Mouse (Mus musculus) hindbrain, embryonic 11.5 days (tissue): ENCODE measurements around the gene Catsper4. TPM values are rescaled to one million over a fixed set of nuclear protein-coding genes. Genes with fewer than 3 reads are reported as not detected.

Experiments used
- ATAC-seq: fragments of 200-750 bp; cut with Nextera tagmentation; 2 replicates; pipeline ENCODE4 v1.8.0; 2017; ENCODE audit warnings: mild to moderate bottlenecking, moderate TSS enrichment, moderate library complexity; ENCODE audit not compliant: low FRiP score
- DNase-seq: peaks from one replicate; pipeline ENCODE4 v3.0.0-alpha.2; 2015; ENCODE audit warnings: low spot score
- H3K27ac ChIP-seq: fragments of 300-500 bp; sonication (generic); 2 replicates; pipeline ENCODE4 v1.5.1; 2014; ENCODE audit warnings: mild to moderate bottlenecking, low read depth, low read length
- H3K27me3 ChIP-seq: fragments of 300-500 bp; sonication (generic); 2 replicates; pipeline ENCODE4 v1.6.1; 2014; ENCODE audit warnings: mild to moderate bottlenecking, low read length, moderate library complexity, mixed read lengths; ENCODE audit not compliant: control insufficient read depth, insufficient read depth
- H3K36me3 ChIP-seq: fragments of 300-500 bp; sonication (generic); 2 replicates; pipeline ENCODE4 v1.6.1; 2014; ENCODE audit warnings: mild to moderate bottlenecking, low read length, moderate library complexity, mixed read lengths; ENCODE audit not compliant: control insufficient read depth, insufficient read depth
- H3K4me1 ChIP-seq: fragments of 300-500 bp; sonication (generic); replicated peaks from 2 replicates; pipeline ENCODE4 v1.6.1; 2014; ENCODE audit warnings: low read length, mixed read lengths; ENCODE audit not compliant: control insufficient read depth, insufficient read depth
- H3K4me2 ChIP-seq: fragments of 300-500 bp; sonication (generic); replicated peaks from 2 replicates; pipeline ENCODE4 v1.6.1; 2014; ENCODE audit warnings: mild to moderate bottlenecking, low read depth, low read length
- H3K4me3 ChIP-seq: fragments of 300-500 bp; sonication (generic); 2 replicates; pipeline ENCODE4 v1.5.1; 2014; ENCODE audit warnings: low read depth, low read length
- H3K9ac ChIP-seq: fragments of 300-500 bp; sonication (generic); 2 replicates; pipeline ENCODE4 v1.6.1; 2014; ENCODE audit warnings: low read depth, low read length
- H3K9me3 ChIP-seq: fragments of 300-500 bp; sonication (generic); 2 replicates; pipeline ENCODE4 v1.6.1; 2016; ENCODE audit warnings: low read length; ENCODE audit not compliant: control insufficient read depth
- WGBS: fragments of 180-500 bp; shearing (Covaris S2); extraction: QIAGEN DNeasy Blood & Tissue Kit; methylation state at CpG from one replicate; pipeline ENCODE4 v1.1.7; 2014; 5-methylcytosine and 5-hydroxymethylcytosine counted together
- polyA plus RNA-seq: library from polyadenylated mRNA; unstranded; fragments of >200 nt; fragmentation: Nextera tagmentation; extraction: Ambion mirVana; gene quantifications from 2 replicates; pipeline ENCODE4 v1.2.1, GENCODE M21; 2014

Catsper4 gene
- polyA plus RNA-seq, 1 experiment from 2014 or later = not detected

DNA sequence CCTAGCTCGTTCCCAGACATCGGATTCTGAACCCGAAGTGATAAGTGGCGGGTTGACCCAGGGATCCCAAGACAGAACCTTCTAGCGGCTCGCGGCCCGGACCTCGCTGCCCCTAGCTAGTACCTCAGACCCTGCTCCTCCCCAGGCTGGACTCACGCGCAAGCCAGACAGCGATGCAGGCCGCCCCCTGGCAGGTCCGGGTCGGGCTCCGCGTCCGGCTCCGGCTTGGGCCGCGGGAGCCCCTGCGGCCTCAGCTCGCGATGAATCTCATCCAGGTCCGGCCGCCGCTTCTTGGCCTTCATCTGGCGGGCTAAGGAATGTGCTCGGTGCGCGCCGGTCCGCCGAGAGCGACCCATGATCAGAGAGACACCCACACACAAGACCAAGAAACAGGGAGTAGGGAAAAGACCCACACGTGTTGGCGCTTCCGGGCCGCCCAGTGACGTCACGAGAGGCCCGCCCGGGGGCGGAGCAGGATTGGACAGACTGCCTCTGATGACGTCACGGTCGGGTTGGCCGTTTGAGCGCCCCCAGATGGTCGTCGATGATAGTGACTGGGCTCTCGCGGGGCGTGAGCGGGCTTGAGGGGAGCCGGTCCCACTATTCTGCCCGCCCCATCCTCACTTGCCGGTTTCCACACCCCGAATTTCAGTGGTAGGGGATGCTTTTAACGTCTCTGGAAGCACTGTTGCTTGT is 18.1 kb upstream of the Catsper4 start, which contains the start of gene Zfp593:
TSS of gene Zfp593 (minus strand) at position 445 of the 696 bp plus-strand sequence.
- DNase-seq = peak; percentile 97
- Histone ChIP-seq H3K4me1 (peaks cover 7% of the 10 kb centered on the region), H3K27me3 (peaks cover 18% of the 10 kb centered on the region), H3K27ac (peak within 1 kb of the TSS; percentile 30; the same call in 1 of the 2 replicates), H3K9ac (peak within 1 kb of the TSS; percentile 79), H3K9me3 (no peaks in the 10 kb centered on the region), H3K4me2 (peak within 1 kb of the TSS; percentile 95), H3K4me3 (peak within 1 kb of the TSS; percentile 84), H3K36me3 (no peaks in the 10 kb centered on the region)
- peak; percentile 64 for ATAC-seq
- WGBS = under 1% methylated on average over 60 of the region's 60 CpGs

GRCm38 (mm10) chr4:134243516-134244250 is 16.5 kb upstream of the Catsper4 start, which contains the start of gene E130218I03Rik:
E130218I03Rik (plus strand) TSS chr4:134243662.
- H3K9ac ChIP-seq = peak within 1 kb of the TSS; percentile 79; the same call in 1 of the 2 replicates

GRCm38 (mm10) chr4:134238686-134239085 is 11.5 kb upstream of the Catsper4 start:
- ATAC-seq (no peak), DNase-seq (peak; percentile 15)
- no peaks in the 10 kb centered on the region for H3K36me3 ChIP-seq
- H3K9me3 ChIP-seq = no peaks in the 10 kb centered on the region
- no peak overlapping the region for H3K27ac ChIP-seq
- 16% methylated on average over 10 of the region's 10 CpGs for WGBS
- no peak overlapping the region for H3K4me3 ChIP-seq
- H3K9ac ChIP-seq = no peak overlapping the region
- H3K4me1 ChIP-seq = no peaks in the 10 kb centered on the region
- peak overlapping the region; percentile 19 for H3K4me2 ChIP-seq
- H3K27me3 ChIP-seq = peaks cover 18% of the 10 kb centered on the region

More at GRCm38 (mm10) chr4:134243516-134244250, 16.5 kb upstream of the Catsper4 start, which contains the start of gene E130218I03Rik:
- Histone ChIP-seq H3K27me3 (peaks cover 9% of the 10 kb centered on the region; the same call in 1 of the 2 replicates), H3K36me3 (no peaks in the 10 kb centered on the region), H3K27ac (no peak within 1 kb of the TSS), H3K4me3 (peak within 1 kb of the TSS; percentile 84), H3K4me2 (peak within 1 kb of the TSS; percentile 95; the same call in 1 of the 2 replicates), H3K4me1 (peaks cover 4% of the 10 kb centered on the region), H3K9me3 (no peaks in the 10 kb centered on the region)
- no peak for DNase-seq
- ATAC-seq = no peak
- 92% methylated on average over 17 of the region's 17 CpGs for WGBS

DNA sequence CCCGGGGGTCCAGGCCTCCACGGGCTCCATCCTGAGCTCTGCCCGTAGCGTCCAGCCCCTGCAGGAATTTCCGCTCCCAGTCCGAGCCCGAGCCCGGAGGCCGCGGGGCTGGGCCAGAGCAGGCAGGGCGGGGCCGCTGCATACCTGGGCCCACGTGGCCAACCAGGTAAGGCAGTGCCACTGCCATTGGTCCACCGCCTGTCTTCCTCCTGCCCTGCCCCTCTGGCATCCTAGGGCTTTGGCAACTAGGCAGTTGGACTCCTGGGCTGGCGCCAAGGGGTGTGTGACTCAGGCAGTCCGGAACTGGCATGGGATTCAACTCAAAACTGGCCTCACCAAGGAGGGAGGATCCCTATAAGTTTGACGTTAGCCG is 11.1 kb upstream of the Catsper4 start, which contains the start of gene Cnksr1:
TSS of gene Cnksr1 (minus strand) at position 121 of the 373 bp plus-strand sequence.
- ATAC-seq = no peak
- no peak within 1 kb of the TSS for H3K4me3 ChIP-seq
- peak within 1 kb of the TSS; percentile 19 for H3K4me2 ChIP-seq
- H3K9me3 ChIP-seq = no peaks in the 10 kb centered on the region
- no peaks in the 10 kb centered on the region for H3K36me3 ChIP-seq
- peak; percentile 11 for DNase-seq
- no peak within 1 kb of the TSS for H3K27ac ChIP-seq
- H3K4me1 ChIP-seq = no peaks in the 10 kb centered on the region
- no peak within 1 kb of the TSS for H3K9ac ChIP-seq
- peaks cover 18% of the 10 kb centered on the region for H3K27me3 ChIP-seq
- WGBS = 3% methylated on average over 18 of the region's 18 CpGs

- H3K4me1 ChIP-seq = no peaks in the 10 kb centered on the region
- no peaks in the 10 kb centered on the region for H3K9me3 ChIP-seq
- no peak overlapping the region for H3K9ac ChIP-seq
- no peak for ATAC-seq
- no peaks in the 10 kb centered on the region for H3K36me3 ChIP-seq
- no peak for DNase-seq
- 18% methylated on average over 19 of the region's 19 CpGs for WGBS
- no peak overlapping the region for H3K4me3 ChIP-seq
- peaks cover 18% of the 10 kb centered on the region for H3K27me3 ChIP-seq
- no peak overlapping the region for H3K27ac ChIP-seq
- H3K4me2 ChIP-seq = no peak overlapping the region
These were observed 10.5 kb upstream of the Catsper4 start for GRCm38 (mm10) chr4:134237582-134238278.

GRCm38 (mm10) chr4:134234876-134235275 is 7.7 kb upstream of the Catsper4 start:
- DNase-seq (no peak), ATAC-seq (no peak)
- H3K4me1 ChIP-seq = no peaks in the 10 kb centered on the region
- WGBS = 87% methylated on average over 5 of the region's 5 CpGs
- no peak overlapping the region for H3K4me3 ChIP-seq
- H3K9me3 ChIP-seq = no peaks in the 10 kb centered on the region
- no peaks in the 10 kb centered on the region for H3K36me3 ChIP-seq
- no peak overlapping the region for H3K27ac ChIP-seq
- H3K27me3 ChIP-seq = peaks cover 18% of the 10 kb centered on the region
- H3K9ac ChIP-seq = no peak overlapping the region
- no peak overlapping the region for H3K4me2 ChIP-seq

DNA sequence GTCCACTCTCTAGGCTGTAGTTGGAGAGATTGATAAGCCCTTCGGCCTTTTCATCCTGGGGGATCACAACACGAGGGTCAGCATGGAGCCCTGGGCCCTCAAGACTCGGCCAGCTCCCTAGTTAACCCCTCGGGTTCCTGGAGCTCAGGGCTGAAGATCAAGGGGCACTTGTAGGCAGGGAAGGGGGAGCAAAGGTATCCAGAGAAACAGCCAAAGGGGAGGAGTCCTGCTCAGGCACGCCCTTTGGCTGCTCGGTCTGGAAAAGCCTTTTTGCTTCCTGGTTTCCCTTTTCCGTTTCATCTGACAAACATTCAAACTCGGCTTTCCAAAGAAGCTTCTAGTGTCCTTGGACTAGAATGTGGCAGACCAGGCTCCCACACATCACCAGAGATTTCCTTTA is 3.2 kb upstream of the Catsper4 start:
- WGBS = 44% methylated on average over 8 of the region's 8 CpGs
- no peak for DNase-seq

GRCm38 (mm10) chr4:134222793-134223600 is 4.2 kb downstream of the Catsper4 start:
- no peak overlapping the region for H3K27ac ChIP-seq
- H3K36me3 ChIP-seq = no peaks in the 10 kb centered on the region
- no peaks in the 10 kb centered on the region for H3K4me1 ChIP-seq
- H3K4me2 ChIP-seq = no peak overlapping the region
- WGBS = 66% methylated on average over 11 of the region's 11 CpGs
- H3K27me3 ChIP-seq = no peaks in the 10 kb centered on the region
- H3K9ac ChIP-seq = no peak overlapping the region
- no peaks in the 10 kb centered on the region for H3K9me3 ChIP-seq
- no peak overlapping the region for H3K4me3 ChIP-seq
- DNase-seq (no peak), ATAC-seq (no peak)

More for the DNA sequence above, 3.2 kb upstream of the Catsper4 start:
- Histone ChIP-seq H3K9ac (no peak overlapping the region), H3K27me3 (no peaks in the 10 kb centered on the region), H3K36me3 (no peaks in the 10 kb centered on the region), H3K4me1 (no peaks in the 10 kb centered on the region), H3K4me2 (no peak overlapping the region), H3K27ac (no peak overlapping the region), H3K4me3 (no peak overlapping the region), H3K9me3 (no peaks in the 10 kb centered on the region)
- no peak for ATAC-seq
